Mouse (Mus musculus): ENCODE results near the gene Selenbp1. TPM values are rescaled to one million over a fixed set of nuclear protein-coding genes. Genes with fewer than 3 reads are reported as not detected.

Selenbp1 gene
- total and polyA plus RNA-seq, 3 experiments = 100 to 190 (median 122) TPM

GRCm38 (mm10) chr3:94973620-94974019 lies 40.8 kb downstream of the Selenbp1 start:
- no peak for DNase-seq
- TF ChIP-seq EP300 (IDR thresholded peaks at IDR 0.05; ENCODE audit: insufficient read depth, low read depth, low read length) (no peak), POLR2A (IDR thresholded peaks at IDR 0.05; ENCODE audit: insufficient read depth, low read depth, low read length) (no peak), CTCF (IDR thresholded peaks at IDR 0.05) (no peak)
- H3K27me3 ChIP-seq (ENCODE audit: control insufficient read depth, insufficient read depth, low read length) = no peaks in the 10 kb centered on the region
- intact Hi-C loops (cut with DNase I) = loop anchor here (1.0 to 2.0 kb wide), 2 partner anchors 19 to 23 kb away; partner anchors contain the start of gene Rfx5
- H3K79me2 ChIP-seq (replicated peaks; ENCODE audit: control insufficient read depth, insufficient read depth, low read length) = peaks cover 5% of the 10 kb centered on the region
- H3K36me3 ChIP-seq (ENCODE audit: control insufficient read depth, insufficient read depth, low read length) = peaks cover 14% of the 10 kb centered on the region
- no peak overlapping the region for H3K9ac ChIP-seq (ENCODE audit: low read depth, low read length)
- H3K4me1 ChIP-seq (ENCODE audit: control insufficient read depth, insufficient read depth, low read length) = peaks cover 3% of the 10 kb centered on the region
- H3K27ac ChIP-seq = no peak overlapping the region
- WGBS = 86% methylated on average over 5 of the region's 5 CpGs
- H3K4me3 ChIP-seq = no peak overlapping the region

GRCm38 (mm10) chr3:94974026-94974527 lies 41.2 kb downstream of the Selenbp1 start:
- H3K79me2 ChIP-seq (replicated peaks; ENCODE audit: control insufficient read depth, insufficient read depth, low read length) = peaks cover 5% of the 10 kb centered on the region
- H3K36me3 ChIP-seq (ENCODE audit: control insufficient read depth, insufficient read depth, low read length) = peaks cover 14% of the 10 kb centered on the region
- H3K4me3 ChIP-seq = peak overlapping the region; percentile 80
- TF ChIP-seq POLR2A (IDR thresholded peaks at IDR 0.05; ENCODE audit: insufficient read depth, low read depth, low read length) (no peak), EP300 (IDR thresholded peaks at IDR 0.05; ENCODE audit: insufficient read depth, low read depth, low read length) (no peak), CTCF (IDR thresholded peaks at IDR 0.05) (no peak)
- no peak for DNase-seq
- no peaks in the 10 kb centered on the region for H3K27me3 ChIP-seq (ENCODE audit: control insufficient read depth, insufficient read depth, low read length)
- H3K4me1 ChIP-seq (ENCODE audit: control insufficient read depth, insufficient read depth, low read length) = peaks cover 3% of the 10 kb centered on the region
- WGBS = 22% methylated on average over 9 of the region's 9 CpGs
- peak overlapping the region; percentile 55 for H3K9ac ChIP-seq (ENCODE audit: low read depth, low read length)
- intact Hi-C loops (cut with DNase I) = loop anchor here (1.0 to 2.0 kb wide), 2 partner anchors 20 to 23 kb away; partner anchors contain the start of gene Rfx5
- peak overlapping the region; percentile 92 for H3K27ac ChIP-seq

DNA sequence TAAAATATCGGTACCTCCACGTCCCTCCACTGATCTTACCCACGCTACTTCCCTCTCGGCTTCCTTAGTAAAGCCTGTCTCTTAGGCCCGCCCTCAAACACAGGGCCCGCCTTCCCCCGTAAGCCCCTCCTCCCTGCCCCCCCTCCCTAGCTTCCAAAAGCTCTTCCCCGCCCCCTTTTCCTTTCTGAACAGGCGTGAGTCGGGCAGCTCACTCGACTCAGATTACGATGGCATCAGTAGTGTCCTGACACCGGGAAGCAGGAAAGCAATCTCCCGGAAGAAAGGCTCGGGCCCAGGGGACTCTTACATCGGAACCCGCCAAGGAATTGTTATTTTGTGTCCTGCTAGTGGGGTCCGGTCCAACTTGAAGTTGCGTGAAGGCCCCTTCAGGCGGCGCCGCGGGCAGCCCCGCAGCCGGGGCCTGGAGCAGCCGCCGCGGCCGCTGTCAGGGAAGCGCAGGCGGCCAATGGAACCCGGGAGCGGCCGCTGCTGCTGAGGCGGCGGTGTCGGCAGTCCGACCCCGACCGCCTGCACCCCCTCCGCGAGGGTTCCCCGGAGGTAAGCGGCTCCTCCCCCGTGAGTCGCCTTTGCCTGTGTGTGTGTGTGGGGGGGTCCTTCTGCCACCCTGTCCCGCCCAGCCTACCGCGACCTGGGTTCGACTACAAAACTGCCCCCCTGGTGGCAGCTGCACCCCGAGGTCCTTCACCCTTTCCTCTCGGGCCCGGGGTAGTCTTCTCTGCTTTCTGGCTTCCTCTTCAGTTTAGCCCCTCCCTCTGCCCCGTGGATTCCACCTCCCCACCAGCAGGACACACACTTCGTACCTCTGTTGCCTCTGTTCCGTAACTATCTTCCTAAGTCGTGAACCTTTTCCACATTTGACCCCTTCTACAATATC lies 41.9 kb downstream of the Selenbp1 start, which contains the start of gene Pi4kb:
TSS of gene Pi4kb (plus strand) at position 204 of the 895 bp plus-strand sequence.
- Histone ChIP-seq H3K9ac (ENCODE audit: low read depth, low read length) (peak within 1 kb of the TSS; percentile 97), H3K79me2 (replicated peaks; ENCODE audit: control insufficient read depth, insufficient read depth, low read length) (peaks cover 5% of the 10 kb centered on the region), H3K27me3 (ENCODE audit: control insufficient read depth, insufficient read depth, low read length) (no peaks in the 10 kb centered on the region), H3K27ac (peak within 1 kb of the TSS; percentile 92), H3K36me3 (ENCODE audit: control insufficient read depth, insufficient read depth, low read length) (peaks cover 14% of the 10 kb centered on the region), H3K4me1 (ENCODE audit: control insufficient read depth, insufficient read depth, low read length) (peaks cover 3% of the 10 kb centered on the region), H3K4me3 (peak within 1 kb of the TSS; percentile 80)
- DNase-seq = peak; percentile 90 to 91
- intact Hi-C loops (cut with DNase I) = loop anchor here (1.0 to 2.0 kb wide), 3 partner anchors 11 to 22 kb away; partner anchors contain the start of gene Rfx5
- under 1% methylated on average over 57 of the region's 57 CpGs for WGBS
- TF ChIP-seq CTCF (IDR thresholded peaks at IDR 0.05) (peak; percentile 48), EP300 (IDR thresholded peaks at IDR 0.05; ENCODE audit: insufficient read depth, low read depth, low read length) (peak; percentile 70; the same call in 1 of the 2 replicates), POLR2A (IDR thresholded peaks at IDR 0.05; ENCODE audit: insufficient read depth, low read depth, low read length) (peak; percentile 87)

DNA sequence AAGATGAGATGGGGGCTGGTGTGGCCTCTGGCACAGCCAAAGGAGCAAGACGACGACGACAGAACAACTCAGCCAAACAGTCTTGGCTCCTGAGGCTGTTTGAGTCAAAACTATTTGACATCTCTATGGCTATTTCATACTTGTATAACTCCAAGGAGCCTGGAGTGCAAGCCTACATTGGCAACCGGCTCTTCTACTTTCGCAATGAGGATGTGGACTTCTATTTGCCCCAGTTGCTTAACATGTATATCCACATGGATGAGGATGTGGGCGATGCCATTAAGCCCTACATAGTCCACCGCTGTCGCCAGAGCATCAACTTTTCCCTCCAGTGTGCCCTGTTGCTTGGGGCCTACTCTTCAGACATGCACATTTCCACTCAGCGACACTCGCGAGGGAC lies 51.5 kb downstream of the Selenbp1 start:
- no peak overlapping the region for H3K4me3 ChIP-seq
- H3K27ac ChIP-seq = no peak overlapping the region
- peaks cover 3% of the 10 kb centered on the region for H3K79me2 ChIP-seq (replicated peaks; ENCODE audit: control insufficient read depth, insufficient read depth, low read length)
- no peaks in the 10 kb centered on the region for H3K27me3 ChIP-seq (ENCODE audit: control insufficient read depth, insufficient read depth, low read length)
- no peak overlapping the region for H3K9ac ChIP-seq (ENCODE audit: low read depth, low read length)
- no peak for DNase-seq
- H3K36me3 ChIP-seq (ENCODE audit: control insufficient read depth, insufficient read depth, low read length) = peaks cover 29% of the 10 kb centered on the region
- intact Hi-C loops (cut with DNase I) = no loop called here
- H3K4me1 ChIP-seq (ENCODE audit: control insufficient read depth, insufficient read depth, low read length) = peaks cover 18% of the 10 kb centered on the region
- WGBS = 83% methylated on average over 11 of the region's 11 CpGs
- no peak for TF ChIP-seq CTCF (IDR thresholded peaks at IDR 0.05)
- no peak for TF ChIP-seq EP300 (IDR thresholded peaks at IDR 0.05; ENCODE audit: insufficient read depth, low read depth, low read length)
- no peak for TF ChIP-seq POLR2A (IDR thresholded peaks at IDR 0.05; ENCODE audit: insufficient read depth, low read depth, low read length)

DNA sequence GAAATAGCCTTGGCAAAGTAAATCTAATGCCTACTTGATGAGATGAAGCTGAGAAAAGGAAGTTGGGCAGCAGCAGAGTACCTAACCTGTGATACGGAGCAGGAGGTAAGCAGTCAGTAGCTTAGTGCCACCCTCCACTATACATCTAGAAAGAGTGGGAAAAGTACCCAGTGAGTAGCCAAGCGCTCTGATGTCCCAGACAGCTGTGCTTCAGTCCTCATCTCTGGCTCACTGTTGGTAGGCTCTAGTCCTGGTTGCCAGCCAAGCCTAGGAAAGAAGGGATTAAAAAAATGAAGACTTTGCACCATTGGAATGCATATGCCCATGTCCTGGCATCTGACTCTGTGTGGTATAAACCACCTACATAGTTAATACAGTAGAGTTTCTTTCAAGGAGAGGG lies 52.7 kb downstream of the Selenbp1 start:
- WGBS = 94% methylated on average over 2 of the region's 2 CpGs
- Histone ChIP-seq H3K36me3 (ENCODE audit: control insufficient read depth, insufficient read depth, low read length) (peaks cover 34% of the 10 kb centered on the region), H3K79me2 (replicated peaks; ENCODE audit: control insufficient read depth, insufficient read depth, low read length) (peaks cover under 1% of the 10 kb centered on the region), H3K27me3 (ENCODE audit: control insufficient read depth, insufficient read depth, low read length) (no peaks in the 10 kb centered on the region), H3K4me3 (no peak overlapping the region), H3K9ac (ENCODE audit: low read depth, low read length) (no peak overlapping the region), H3K27ac (no peak overlapping the region), H3K4me1 (ENCODE audit: control insufficient read depth, insufficient read depth, low read length) (peaks cover 20% of the 10 kb centered on the region)
- DNase-seq = no peak
- TF ChIP-seq EP300 (IDR thresholded peaks at IDR 0.05; ENCODE audit: insufficient read depth, low read depth, low read length) = no peak
- intact Hi-C loops (cut with DNase I) = loop anchor here (1.0 kb wide), 1 partner anchor 10 kb away; no protein-coding TSS in a partner anchor

All from heart, adult 2 months (tissue).